Mouse (Mus musculus): Measurements from ENCODE around the gene Gdpgp1. TPM values are rescaled to one million over a fixed set of nuclear protein-coding genes. Genes with fewer than 3 reads are reported as not detected.

Gene Gdpgp1
- polyA plus RNA-seq, 1 experiment: 4.3 TPM

- Histone ChIP-seq H3K36me3 (ENCODE audit: control insufficient read depth, insufficient read depth, low read length, poor library complexity, severe bottlenecking) (peaks cover 10% of the 10 kb centered on the region), H3K27ac (ENCODE audit: insufficient read depth, low read length) (peak overlapping the region; percentile 31), H3K9me3 (replicated peaks; ENCODE audit: control insufficient read depth, insufficient read depth, low read length, poor library complexity, severe bottlenecking) (no peaks in the 10 kb centered on the region), H3K27me3 (ENCODE audit: control insufficient read depth, insufficient read depth, low read length, poor library complexity, severe bottlenecking) (no peaks in the 10 kb centered on the region), H3K4me3 (ENCODE audit: low read depth, low read length) (no peak overlapping the region), H3K9ac (ENCODE audit: low read depth, poor library complexity, severe bottlenecking) (no peak overlapping the region), H3K4me1 (ENCODE audit: control insufficient read depth, insufficient read depth, low read length) (peaks cover 4% of the 10 kb centered on the region)
- no peak for TF ChIP-seq EP300 (IDR thresholded peaks at IDR 0.05; ENCODE audit: insufficient read depth, low read depth, low read length)
- no peak for TF ChIP-seq CTCF (IDR thresholded peaks at IDR 0.05; ENCODE audit: low read depth, low read length)
- TF ChIP-seq POLR2A (IDR thresholded peaks at IDR 0.05; ENCODE audit: insufficient read depth, low read length): no peak
These were observed 21.7 kb upstream of the Gdpgp1 start for GRCm38 (mm10) chr7:80210982-80211381.

- Histone ChIP-seq H3K27ac (ENCODE audit: insufficient read depth, low read length) (no peak overlapping the region), H3K9me3 (replicated peaks; ENCODE audit: control insufficient read depth, insufficient read depth, low read length, poor library complexity, severe bottlenecking) (no peaks in the 10 kb centered on the region), H3K36me3 (ENCODE audit: control insufficient read depth, insufficient read depth, low read length, poor library complexity, severe bottlenecking) (peaks cover 29% of the 10 kb centered on the region), H3K4me3 (ENCODE audit: low read depth, low read length) (no peak overlapping the region), H3K9ac (ENCODE audit: low read depth, poor library complexity, severe bottlenecking) (no peak overlapping the region), H3K4me1 (ENCODE audit: control insufficient read depth, insufficient read depth, low read length) (no peaks in the 10 kb centered on the region), H3K27me3 (ENCODE audit: control insufficient read depth, insufficient read depth, low read length, poor library complexity, severe bottlenecking) (no peaks in the 10 kb centered on the region)
- TF ChIP-seq CTCF (IDR thresholded peaks at IDR 0.05; ENCODE audit: low read depth, low read length): no peak
These were observed 19.1 kb upstream of the Gdpgp1 start for GRCm38 (mm10) chr7:80213604-80214003.

- peaks cover 38% of the 10 kb centered on the region for H3K36me3 ChIP-seq (ENCODE audit: control insufficient read depth, insufficient read depth, low read length, poor library complexity, severe bottlenecking)
- H3K9ac ChIP-seq (ENCODE audit: low read depth, poor library complexity, severe bottlenecking): no peak overlapping the region
- H3K27me3 ChIP-seq (ENCODE audit: control insufficient read depth, insufficient read depth, low read length, poor library complexity, severe bottlenecking): no peaks in the 10 kb centered on the region
- no peak overlapping the region for H3K4me3 ChIP-seq (ENCODE audit: low read depth, low read length)
- no peak overlapping the region for H3K27ac ChIP-seq (ENCODE audit: insufficient read depth, low read length)
- no peaks in the 10 kb centered on the region for H3K4me1 ChIP-seq (ENCODE audit: control insufficient read depth, insufficient read depth, low read length)
- TF ChIP-seq EP300 (IDR thresholded peaks at IDR 0.05; ENCODE audit: insufficient read depth, low read depth, low read length) (no peak), CTCF (IDR thresholded peaks at IDR 0.05; ENCODE audit: low read depth, low read length) (no peak), POLR2A (IDR thresholded peaks at IDR 0.05; ENCODE audit: insufficient read depth, low read length) (no peak)
- H3K9me3 ChIP-seq (replicated peaks; ENCODE audit: control insufficient read depth, insufficient read depth, low read length, poor library complexity, severe bottlenecking): no peaks in the 10 kb centered on the region
These were observed 18.2 kb upstream of the Gdpgp1 start for GRCm38 (mm10) chr7:80214459-80214858.

GRCm38 (mm10) chr7:80215398-80215797, 17.3 kb upstream of the Gdpgp1 start:
- H3K27ac ChIP-seq (ENCODE audit: insufficient read depth, low read length): no peak overlapping the region
- no peaks in the 10 kb centered on the region for H3K9me3 ChIP-seq (replicated peaks; ENCODE audit: control insufficient read depth, insufficient read depth, low read length, poor library complexity, severe bottlenecking)
- peaks cover 43% of the 10 kb centered on the region for H3K36me3 ChIP-seq (ENCODE audit: control insufficient read depth, insufficient read depth, low read length, poor library complexity, severe bottlenecking)
- H3K27me3 ChIP-seq (ENCODE audit: control insufficient read depth, insufficient read depth, low read length, poor library complexity, severe bottlenecking): no peaks in the 10 kb centered on the region
- no peak overlapping the region for H3K4me3 ChIP-seq (ENCODE audit: low read depth, low read length)
- H3K9ac ChIP-seq (ENCODE audit: low read depth, poor library complexity, severe bottlenecking): no peak overlapping the region
- no peaks in the 10 kb centered on the region for H3K4me1 ChIP-seq (ENCODE audit: control insufficient read depth, insufficient read depth, low read length)
- TF ChIP-seq CTCF (IDR thresholded peaks at IDR 0.05; ENCODE audit: low read depth, low read length): peak; percentile 90
- TF ChIP-seq POLR2A (IDR thresholded peaks at IDR 0.05; ENCODE audit: insufficient read depth, low read length): no peak

- no peaks in the 10 kb centered on the region for H3K9me3 ChIP-seq (replicated peaks; ENCODE audit: control insufficient read depth, insufficient read depth, low read length, poor library complexity, severe bottlenecking)
- H3K4me3 ChIP-seq (ENCODE audit: low read depth, low read length): no peak overlapping the region
- no peak overlapping the region for H3K27ac ChIP-seq (ENCODE audit: insufficient read depth, low read length)
- TF ChIP-seq POLR2A (IDR thresholded peaks at IDR 0.05; ENCODE audit: insufficient read depth, low read length) (no peak), CTCF (IDR thresholded peaks at IDR 0.05; ENCODE audit: low read depth, low read length) (peak; percentile 16)
- no peaks in the 10 kb centered on the region for H3K27me3 ChIP-seq (ENCODE audit: control insufficient read depth, insufficient read depth, low read length, poor library complexity, severe bottlenecking)
- peaks cover 51% of the 10 kb centered on the region for H3K36me3 ChIP-seq (ENCODE audit: control insufficient read depth, insufficient read depth, low read length, poor library complexity, severe bottlenecking)
- H3K9ac ChIP-seq (ENCODE audit: low read depth, poor library complexity, severe bottlenecking): no peak overlapping the region
- H3K4me1 ChIP-seq (ENCODE audit: control insufficient read depth, insufficient read depth, low read length): peaks cover 2% of the 10 kb centered on the region
These were observed 16.1 kb upstream of the Gdpgp1 start for GRCm38 (mm10) chr7:80216566-80216965.

- no peaks in the 10 kb centered on the region for H3K27me3 ChIP-seq (ENCODE audit: control insufficient read depth, insufficient read depth, low read length, poor library complexity, severe bottlenecking)
- H3K4me3 ChIP-seq (ENCODE audit: low read depth, low read length): no peak overlapping the region
- H3K27ac ChIP-seq (ENCODE audit: insufficient read depth, low read length): no peak overlapping the region
- H3K9me3 ChIP-seq (replicated peaks; ENCODE audit: control insufficient read depth, insufficient read depth, low read length, poor library complexity, severe bottlenecking): no peaks in the 10 kb centered on the region
- no peak overlapping the region for H3K9ac ChIP-seq (ENCODE audit: low read depth, poor library complexity, severe bottlenecking)
- peaks cover 2% of the 10 kb centered on the region for H3K4me1 ChIP-seq (ENCODE audit: control insufficient read depth, insufficient read depth, low read length)
- peaks cover 62% of the 10 kb centered on the region for H3K36me3 ChIP-seq (ENCODE audit: control insufficient read depth, insufficient read depth, low read length, poor library complexity, severe bottlenecking)
- no peak for TF ChIP-seq POLR2A (IDR thresholded peaks at IDR 0.05; ENCODE audit: insufficient read depth, low read length)
- no peak for TF ChIP-seq EP300 (IDR thresholded peaks at IDR 0.05; ENCODE audit: insufficient read depth, low read depth, low read length)
- no peak for TF ChIP-seq CTCF (IDR thresholded peaks at IDR 0.05; ENCODE audit: low read depth, low read length)
These were observed 14.0 kb upstream of the Gdpgp1 start for GRCm38 (mm10) chr7:80218666-80219065.
